Mouse (Mus musculus): ENCODE measurements at regions not wholly inside any gene's neighbourhood (a gene's known extent, or its start where the extent isn't known, plus 50 kb on each side); places are given as distances from the start of the nearest gene placed in this dataset.

DNA sequence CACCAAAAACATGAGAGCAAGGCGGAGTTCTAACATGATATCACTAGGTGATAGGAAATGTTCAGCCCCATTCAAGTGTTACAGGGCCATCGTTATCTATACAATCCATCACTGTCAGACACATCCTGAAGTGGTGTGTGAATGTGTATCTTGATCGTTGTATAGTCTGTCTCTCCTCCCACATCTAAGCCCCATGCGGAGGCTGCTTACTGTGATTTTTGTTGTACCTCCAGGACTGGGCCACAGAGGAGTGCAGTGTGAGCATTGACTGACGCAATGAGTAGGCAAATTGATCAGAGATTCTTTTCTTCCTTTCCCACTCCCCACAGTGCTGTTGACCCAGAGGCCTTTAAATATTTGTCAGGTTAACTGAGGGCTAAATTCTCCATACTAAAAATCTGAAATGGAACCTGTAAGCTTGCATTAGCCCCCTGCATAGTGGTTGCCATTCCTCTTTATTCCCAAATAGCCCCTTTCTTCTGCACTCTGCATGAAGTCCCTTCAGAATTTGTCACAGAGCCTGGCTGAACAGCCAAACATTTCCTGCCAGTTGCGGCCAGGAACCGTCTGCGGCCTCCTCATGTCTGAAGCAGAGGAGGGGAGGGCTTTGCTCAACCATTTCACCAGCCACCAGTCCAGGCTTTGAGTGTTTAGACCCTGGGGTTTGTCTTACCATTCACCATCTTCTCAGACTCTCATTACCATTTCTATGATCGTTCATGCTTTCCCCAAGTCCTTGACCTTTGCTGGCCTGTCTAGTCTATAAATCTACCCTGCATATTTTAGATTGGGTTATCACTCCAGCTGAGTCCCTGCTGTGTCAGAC lies 119.3 kb downstream of the Ttc8 start:
- no peak for DNase-seq (ENCODE audit: low read depth, low spot score)

DNA sequence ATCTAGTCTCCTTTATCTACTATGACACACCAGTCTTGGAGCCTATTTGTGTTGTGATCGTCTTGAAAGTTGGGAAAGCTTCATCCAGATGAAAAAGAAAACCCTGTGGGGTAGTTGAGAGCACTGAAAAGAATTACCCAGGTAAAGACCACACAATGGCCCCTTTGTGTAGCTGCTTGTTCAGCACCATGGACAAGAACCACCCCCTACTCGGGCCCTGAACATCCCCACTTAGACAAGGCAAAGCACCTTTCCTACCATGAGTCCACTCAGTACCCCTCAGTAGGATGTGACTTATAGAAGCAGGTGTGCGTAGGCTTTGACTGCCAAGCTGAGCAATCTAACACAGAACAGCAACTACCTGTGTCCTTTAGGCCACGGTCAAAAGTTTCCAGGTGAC lies 121.2 kb downstream of the Ttc8 start:
- no peak for DNase-seq (ENCODE audit: low read depth, low spot score)

DNA sequence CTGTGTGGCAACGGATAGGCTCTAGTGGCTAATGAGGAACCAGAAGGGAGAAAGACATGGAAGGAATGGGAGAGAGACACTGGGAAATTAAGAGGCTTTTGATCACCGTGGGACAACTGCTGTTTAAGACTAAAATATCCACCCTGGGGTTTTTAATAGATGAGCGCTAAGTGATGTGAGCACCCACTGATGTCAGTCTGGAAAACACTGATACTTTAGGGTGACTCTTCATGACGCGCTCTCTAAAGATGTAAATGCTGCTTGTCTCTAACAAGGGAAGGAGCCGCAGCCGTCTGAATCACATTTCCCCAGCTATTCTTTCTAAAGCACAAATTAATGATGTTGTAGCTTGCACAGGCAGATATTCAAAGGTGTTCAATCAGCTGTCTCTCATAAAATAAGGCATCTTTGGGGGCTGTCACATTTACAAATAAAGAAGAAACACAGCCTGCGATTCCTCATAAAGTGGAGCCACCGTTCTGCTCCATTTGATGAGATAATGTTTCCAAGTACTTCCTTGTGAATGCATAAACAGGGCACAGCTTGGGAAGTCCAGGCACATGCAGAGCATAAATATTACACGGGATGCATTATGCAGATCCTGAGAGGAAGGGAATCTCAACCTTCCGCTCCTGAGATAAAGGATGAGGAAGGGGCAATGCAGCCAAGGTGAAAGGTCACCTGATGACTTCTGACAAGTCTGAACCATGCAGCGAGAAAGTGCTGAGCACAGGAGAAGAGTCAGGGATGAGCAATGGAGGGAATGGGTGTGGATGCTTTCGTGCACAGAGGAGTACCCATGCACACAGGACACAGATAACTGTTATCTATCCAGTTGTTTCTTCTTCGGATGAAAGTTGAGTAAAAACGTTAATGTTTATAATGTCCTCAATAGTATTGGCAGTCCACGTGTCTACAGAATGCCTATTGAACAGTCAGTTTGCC lies 122.8 kb downstream of the Ttc8 start:
- DNase-seq (ENCODE audit: low read depth, low spot score), result no peak

DNA sequence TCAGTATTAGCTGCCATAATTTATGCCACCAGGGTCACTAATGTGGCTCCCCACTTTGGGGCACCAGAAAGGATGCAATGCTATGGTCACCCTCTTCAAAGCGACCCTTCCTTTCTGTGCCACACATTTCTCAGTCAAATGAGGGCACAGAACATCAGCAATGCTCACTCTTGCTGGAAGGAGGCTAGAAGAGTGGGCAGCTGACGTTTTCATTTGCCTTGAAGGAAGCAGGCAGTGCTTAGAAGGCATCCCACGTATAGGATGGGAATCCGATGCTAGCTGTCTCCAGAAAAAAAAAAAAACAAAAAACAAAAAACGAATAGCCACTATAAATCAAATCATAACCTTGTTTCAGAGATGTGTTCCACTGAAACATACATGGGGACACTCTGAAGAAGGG lies 124.1 kb downstream of the Ttc8 start:
- DNase-seq (ENCODE audit: low read depth, low spot score), result no peak

DNA sequence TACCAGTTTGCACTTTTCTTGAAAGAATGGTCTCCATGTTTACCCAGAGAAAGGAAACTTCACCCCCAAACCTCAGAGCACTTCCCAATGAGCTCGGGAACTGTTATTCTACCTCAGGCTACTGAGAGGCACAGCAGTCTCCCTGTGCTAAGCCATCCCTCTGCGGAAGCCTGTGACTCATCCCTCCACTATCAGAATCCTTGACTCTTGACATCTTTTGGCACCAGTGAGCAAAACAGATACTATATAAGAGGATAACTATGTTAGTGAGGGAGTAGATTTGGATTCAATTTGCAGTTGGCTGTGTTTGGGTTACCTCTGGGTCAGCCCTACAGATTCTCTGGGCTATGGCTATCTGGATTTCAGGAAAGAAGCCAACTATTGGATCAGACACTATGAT lies 130.1 kb downstream of the Ttc8 start:
- DNase-seq (ENCODE audit: low read depth, low spot score), result peak; percentile 76

DNA sequence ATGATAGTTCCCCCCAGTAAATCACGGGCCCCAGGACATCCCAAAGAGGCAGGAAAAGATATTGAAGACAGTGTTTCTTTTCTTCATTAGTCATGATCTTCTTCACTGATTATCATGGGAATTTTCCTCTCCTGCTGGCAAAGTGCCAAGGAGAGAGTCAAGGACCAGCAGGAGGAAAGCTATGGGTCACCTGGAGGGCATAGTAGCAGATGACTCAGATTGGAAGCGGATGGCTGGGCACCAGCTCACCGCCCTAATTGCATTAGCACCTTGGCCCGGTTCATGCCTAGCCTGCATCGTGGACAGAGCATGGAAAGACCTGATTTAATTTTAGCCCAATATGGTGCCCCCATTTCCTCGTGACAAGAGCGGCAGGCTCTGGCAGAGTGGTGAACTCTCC lies 132.2 kb downstream of the Ttc8 start:
- DNase-seq (ENCODE audit: low read depth, low spot score), result peak; percentile 66

DNA sequence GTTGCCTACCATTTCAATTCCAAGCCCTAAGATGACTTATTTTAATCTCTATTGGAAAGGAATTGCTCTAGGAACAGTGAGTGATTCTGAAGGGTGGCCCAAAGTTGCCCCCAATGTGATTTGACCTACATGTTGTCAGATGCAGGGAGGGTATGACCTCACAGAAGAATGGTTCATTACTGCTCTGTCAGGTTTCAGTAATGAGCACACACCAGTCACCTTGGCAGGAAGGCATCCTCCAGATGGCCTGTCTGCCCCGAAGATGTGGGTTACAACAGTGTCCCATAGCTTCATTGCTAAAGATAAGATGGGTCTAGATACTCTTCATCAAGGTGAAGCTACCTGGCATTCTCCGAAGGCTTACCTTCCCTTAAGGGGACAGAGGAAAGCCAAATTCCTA lies 137.1 kb downstream of the Ttc8 start:
- DNase-seq (ENCODE audit: low read depth, low spot score), result no peak

DNA sequence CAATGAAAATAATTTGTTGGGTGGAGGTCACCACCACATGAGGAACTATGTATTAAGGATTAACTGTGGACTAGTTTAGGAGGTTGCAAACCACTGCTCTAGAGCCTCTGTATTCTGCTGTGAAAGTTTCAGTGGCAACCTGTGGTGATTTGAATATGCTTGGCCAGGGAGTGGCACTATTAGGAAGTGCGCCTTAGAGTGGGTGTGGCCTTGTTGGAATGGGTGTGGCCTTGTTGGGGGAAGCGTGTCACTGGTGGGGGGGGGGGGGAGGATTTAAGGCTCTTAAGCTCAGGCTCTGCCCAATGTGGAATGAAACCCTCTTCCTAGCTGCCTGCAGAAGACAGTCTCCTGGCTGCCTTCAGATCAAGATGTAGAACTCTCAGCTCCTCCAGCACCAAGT lies 138.5 kb downstream of the Ttc8 start:
- no peak for DNase-seq (ENCODE audit: low read depth, low spot score)

DNA sequence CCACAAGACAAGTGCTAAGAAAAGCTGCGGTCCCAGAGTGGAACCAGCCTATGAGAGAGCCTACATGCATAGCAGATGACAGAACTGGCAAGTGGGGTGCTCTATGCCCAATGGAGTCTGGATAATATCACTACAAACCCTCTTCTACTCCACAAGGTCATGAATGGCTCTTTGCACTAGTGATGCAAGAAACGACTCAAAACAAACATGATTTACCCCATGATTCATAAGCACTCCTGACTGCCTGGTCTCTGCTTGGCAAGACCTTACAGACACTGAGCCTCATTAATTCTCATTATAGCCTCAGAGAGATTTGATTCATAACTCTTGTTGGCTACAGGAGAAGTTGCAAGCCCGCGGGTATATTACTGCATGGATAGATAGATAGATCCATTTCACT lies 139.1 kb downstream of the Ttc8 start:
- peak; percentile 39 for DNase-seq (ENCODE audit: low read depth, low spot score)

DNA sequence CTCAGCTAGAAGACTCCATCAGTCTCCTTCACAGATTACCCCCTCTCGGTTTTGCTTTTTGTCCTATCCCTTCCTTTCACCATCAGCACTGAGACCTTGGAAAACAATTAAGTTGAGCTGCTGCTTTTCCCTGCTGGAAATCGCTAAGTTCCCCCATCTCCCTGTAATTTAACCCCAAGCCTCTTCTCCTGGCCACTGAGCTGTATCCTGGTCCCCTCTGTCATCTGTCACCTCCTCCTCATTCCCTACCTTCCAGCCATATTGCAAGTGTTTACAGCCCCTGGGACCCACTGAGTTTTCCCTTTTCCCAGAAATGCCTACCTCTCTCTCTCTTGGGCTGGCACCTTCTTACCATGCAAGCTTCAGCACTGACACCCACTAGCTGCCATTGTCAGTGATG lies 140.3 kb downstream of the Ttc8 start:
- DNase-seq (ENCODE audit: low read depth, low spot score), result no peak

DNA sequence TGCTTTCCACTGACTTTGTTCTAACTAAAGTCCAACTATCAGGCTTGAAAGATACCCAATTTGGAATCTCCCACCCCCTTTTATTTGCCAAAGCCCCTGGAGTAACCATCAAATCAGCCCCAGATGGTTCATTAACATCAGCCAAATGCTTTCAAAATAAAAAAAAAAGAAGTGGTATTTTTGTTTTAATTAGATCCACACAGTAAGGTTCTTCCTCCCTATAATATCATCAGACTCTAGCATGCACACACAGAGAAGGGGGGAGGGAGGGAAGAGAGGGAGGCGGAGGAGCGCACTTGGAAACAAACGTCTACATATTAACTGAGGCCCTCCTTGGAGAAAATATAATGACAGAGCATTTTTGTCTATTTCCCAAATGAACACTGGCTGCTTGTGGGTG lies 143.1 kb downstream of the Ttc8 start:
- no peak for DNase-seq (ENCODE audit: low read depth, low spot score)

DNA sequence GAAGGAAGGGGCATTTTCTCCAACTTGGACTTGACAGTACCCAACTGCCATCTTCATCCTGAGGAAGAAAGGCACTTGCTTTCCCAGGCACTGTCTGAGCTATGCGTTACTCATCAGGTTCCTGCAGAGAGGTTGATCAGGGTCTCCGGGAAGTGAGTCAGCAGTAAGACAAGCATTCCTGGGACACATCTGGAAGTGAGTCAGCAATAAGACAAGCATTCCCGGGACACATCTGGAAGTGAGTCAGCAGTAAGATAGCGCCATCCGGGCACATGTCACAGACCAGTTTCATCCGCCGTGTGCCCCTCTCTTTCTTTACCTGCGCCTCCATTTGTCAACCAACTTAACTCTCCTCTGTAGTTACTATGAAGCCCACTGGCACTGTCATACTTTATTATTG lies 143.5 kb downstream of the Ttc8 start:
- peak; percentile 98 for DNase-seq (ENCODE audit: low read depth, low spot score)

DNA sequence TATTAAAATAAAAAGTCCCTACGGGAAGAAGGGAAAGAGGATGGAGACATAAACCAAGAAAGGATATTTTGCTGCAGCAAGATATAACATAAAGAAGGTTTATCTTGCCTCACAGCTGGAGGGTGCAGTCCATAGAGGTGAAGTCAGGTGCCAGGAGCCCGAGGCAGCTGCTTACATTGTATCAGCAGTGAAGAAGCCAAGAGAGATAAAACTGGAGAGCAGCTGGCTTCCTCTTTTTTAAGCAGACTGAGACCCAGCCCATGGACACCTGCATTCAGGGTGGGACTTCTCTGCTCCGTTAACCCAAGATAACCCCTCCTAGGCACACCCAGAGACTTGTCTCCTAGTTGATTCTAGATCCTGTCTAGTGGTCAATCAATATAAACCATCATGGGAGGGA lies 147.6 kb downstream of the Ttc8 start:
- DNase-seq (ENCODE audit: low read depth, low spot score), result no peak

DNA sequence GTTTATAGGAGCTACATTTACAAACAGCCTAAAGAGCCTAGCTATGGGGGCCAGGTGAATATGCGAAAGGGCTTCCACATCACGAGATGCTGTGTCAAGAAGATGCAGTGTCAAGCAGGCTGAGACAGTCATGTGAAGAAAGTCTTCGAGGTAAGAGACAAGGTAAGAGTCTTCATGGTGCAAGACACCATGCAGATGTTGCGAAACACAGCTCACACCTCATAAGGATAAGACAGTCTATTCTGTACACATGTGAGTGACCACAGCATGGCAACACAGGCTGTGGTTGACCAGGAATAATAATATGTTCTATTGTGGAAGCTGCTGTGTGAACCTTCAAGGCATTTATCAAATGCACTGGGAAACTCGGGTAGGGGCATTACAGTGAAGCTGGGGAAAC lies 153.4 kb downstream of the Ttc8 start:
- no peak for DNase-seq (ENCODE audit: low read depth, low spot score)

DNA sequence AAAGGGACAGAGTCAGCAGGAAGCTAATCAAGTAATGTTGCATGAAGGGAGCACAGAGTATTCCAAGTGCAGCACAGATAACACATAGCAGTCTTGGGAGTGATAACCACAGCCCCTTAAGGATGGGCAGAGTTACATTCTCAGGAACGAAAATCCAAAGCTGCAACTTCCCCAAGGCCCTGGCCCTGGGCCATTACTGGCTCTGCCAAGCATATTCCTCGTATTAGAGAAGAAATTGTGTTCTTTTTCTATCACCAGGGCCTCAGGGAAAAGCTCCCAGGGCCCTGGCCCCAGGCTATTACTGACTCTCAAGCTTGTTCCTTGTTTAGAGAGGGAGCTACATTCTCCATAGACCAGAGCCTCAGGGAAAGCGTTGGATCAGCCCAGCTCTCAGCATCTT lies 157.0 kb downstream of the Ttc8 start:
- DNase-seq (ENCODE audit: low read depth, low spot score), result peak; percentile 51

DNA sequence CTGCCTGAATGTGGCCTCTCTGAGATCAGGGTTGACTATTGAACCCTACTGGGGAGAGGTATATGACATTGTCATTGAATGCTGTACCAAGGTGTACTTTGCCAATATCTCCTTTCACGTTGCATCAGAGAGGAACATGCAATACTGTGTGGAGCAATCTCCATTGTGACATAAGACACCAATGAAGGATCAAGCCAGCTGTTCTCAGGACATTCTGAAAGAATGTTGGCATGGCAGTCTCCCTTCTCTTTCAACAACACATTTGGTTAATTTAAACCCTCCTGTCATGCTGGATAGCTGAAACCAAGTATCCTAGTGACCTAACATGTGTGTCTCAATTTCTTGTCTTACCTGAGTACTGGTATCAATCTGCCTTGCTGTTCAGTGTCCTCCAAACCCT lies 159.5 kb downstream of the Ttc8 start:
- no peak for DNase-seq (ENCODE audit: low read depth, low spot score)

DNA sequence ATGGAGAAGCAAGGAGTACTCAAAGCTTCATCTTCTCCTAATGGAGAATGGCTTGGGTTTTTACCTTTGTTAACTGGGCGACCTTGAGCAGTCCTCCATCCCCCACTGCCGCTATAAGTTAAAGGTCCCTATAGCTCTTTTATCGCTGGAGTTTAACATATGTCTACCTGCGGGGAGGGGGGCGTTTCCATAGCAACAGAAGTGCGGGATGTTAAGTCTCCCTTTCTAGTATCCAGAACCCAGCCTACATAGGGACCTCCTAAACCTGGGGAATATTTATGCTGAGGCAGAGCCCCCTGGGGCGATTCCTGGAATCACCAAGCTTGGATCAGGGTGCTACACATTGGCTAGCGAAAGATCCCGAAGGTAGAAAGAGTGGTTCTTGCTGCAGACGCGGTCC lies 163.2 kb downstream of the Ttc8 start:
- DNase-seq (ENCODE audit: low read depth, low spot score), result no peak

DNA sequence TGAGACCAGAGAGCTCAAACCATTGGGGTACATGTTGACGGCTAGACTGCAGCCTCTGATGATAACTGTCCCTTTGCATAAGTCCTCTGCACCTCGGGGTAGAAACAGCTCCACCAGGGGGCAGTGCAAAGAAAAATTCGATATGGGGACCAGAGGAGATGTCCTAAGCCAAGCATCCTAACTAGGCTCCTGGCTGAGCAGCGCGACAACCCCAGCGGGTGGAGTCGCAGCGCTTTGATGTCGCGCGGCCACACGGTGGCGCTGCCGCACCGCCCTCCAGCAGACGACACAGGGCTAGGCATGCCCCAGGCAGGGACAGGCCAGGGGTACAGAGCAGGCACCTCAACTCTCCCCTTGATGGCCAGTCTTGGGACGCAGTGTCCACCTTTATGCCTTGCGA lies 163.8 kb downstream of the Ttc8 start:
- peak; percentile 68 for DNase-seq (ENCODE audit: low read depth, low spot score)

DNA sequence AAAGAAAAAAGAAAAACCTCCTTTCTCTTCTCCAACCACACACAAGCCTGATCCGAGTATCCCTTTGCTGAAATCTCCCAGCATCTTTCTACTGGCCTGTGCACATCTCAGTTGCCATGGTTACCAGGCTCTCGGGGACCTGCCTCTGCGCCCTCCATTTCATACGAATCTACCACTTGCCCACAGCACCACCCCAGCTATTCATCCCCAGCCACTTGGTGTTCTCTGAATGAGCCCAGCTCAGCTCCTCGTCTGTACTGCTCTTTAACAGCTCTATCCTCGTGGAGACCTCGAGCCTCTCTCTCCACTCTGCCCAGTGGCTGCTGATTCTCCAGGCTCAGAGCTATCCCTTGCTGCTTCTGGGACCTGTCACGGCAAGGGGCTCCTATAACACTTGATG lies 166.9 kb downstream of the Ttc8 start:
- DNase-seq (ENCODE audit: low read depth, low spot score), result no peak

DNA sequence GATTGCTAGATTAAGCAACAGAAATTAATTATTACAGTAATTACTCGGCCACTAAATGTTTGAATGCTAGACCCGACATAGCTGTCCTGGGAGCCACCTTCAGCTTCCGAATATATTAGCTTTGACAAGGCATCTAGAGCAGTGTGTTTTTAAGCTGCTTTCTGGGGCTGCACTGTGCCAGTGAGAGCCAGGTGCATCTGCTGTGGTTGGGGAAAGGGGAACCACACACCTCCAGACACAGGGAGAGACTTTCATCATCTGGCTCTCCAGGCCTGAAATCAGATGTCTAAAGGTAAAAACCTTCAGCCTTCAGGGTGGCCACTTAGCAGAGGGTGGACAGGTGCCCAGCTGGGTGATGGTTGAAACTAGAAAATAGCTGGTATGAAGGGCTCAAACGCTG lies 171.4 kb downstream of the Ttc8 start:
- DNase-seq (ENCODE audit: low read depth, low spot score), result no peak

DNA sequence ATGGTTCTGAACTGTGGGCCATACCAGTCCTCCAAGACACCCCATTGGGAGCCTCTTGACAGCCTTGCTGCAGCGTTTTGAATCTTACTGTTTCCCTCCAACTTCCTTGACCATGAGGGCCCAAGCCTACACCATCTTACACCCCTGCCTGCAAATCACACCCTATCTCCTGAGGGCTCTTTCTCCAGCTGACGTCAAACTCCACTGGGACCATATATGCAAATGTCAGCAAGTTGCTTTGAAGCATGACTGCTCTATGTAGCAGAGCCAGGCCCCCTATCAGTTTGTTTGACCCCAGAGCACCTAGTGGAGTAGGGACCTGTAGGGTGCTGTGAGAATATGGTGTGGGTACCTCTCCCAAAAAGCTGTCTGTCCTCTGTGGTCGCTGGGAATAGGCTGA lies 172.8 kb downstream of the Ttc8 start:
- no peak for DNase-seq (ENCODE audit: low read depth, low spot score)

DNA sequence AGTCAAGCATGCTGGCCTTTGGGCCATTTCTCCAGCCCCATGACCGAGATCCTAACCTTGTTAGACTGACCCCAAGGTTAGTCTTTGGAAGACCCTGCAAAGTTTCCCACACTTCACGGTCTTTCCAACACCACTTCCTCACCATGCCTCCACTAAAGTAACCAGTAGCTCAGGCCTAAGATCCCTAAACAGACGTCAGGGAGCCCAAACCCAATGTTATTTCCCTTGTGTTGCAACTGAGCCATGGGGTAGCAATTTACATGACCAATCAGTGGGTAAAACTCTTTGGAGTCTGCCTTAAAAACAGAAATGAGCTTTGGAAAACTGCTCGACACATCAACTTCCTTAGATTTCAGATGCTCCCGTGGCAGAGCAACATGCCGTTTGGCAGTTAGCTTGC lies 173.6 kb downstream of the Ttc8 start:
- no peak for DNase-seq (ENCODE audit: low read depth, low spot score)

All from 3T3-L1 (cell line).